Mouse (Mus musculus): ENCODE data around the gene Rorb.

The Rorb gene

GRCm38 (mm10) chr19:19040800-19041199 is 70.2 kb downstream of the Rorb start:
- in situ Hi-C loops (cut with MboI; ENCODE audit: low pct_unique_long_range_greater_than_20kb in 1 of 2, low sequenced_read_pairs in 2 of 2, unreplicated experiment in 1 of 2), result no loop called here

GRCm38 (mm10) chr19:19034482-19035315 is 76.3 kb downstream of the Rorb start:
- in situ Hi-C loops (cut with MboI; ENCODE audit: low pct_unique_long_range_greater_than_20kb in 1 of 2, low sequenced_read_pairs in 2 of 2, unreplicated experiment in 1 of 2), result no loop called here

GRCm38 (mm10) chr19:19033974-19034373 is 77.0 kb downstream of the Rorb start:
- in situ Hi-C loops (cut with MboI; ENCODE audit: low pct_unique_long_range_greater_than_20kb in 1 of 2, low sequenced_read_pairs in 2 of 2, unreplicated experiment in 1 of 2), result no loop called here

GRCm38 (mm10) chr19:19005144-19005543 is 105.9 kb downstream of the Rorb start:
- in situ Hi-C loops (cut with MboI; ENCODE audit: low pct_unique_long_range_greater_than_20kb in 1 of 2, low sequenced_read_pairs in 2 of 2, unreplicated experiment in 1 of 2), result no loop called here

DNA sequence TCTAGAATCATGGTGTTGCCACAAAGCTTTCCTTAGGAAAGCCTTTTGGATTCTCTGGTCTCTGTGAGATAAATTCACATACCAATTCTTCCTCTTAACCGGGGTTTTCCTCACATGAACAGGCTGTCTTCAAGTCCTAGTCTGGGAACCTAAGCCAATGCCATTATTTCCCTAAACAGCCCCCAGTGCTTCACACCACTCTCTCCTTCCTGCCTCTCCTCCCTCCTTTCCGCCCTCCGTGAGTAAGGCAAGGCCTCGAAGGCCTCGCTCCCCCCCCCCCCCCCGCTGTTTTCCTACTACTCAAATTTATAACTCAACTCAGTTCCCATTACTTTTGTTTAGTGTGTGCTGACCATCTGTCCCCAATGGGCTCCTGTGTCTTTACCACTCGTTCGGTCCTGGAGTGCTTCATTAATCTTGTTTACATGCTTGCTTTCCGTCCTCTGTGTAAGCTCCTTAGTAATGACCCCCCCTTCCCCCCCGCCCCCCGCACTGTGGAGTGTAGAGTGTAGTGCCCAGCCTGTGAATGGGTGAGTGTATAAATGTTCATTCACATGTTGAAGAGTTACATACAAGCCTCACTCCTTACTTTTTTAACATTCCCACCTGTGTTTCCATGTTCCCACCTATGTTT is 106.9 kb downstream of the Rorb start:
- in situ Hi-C loops (cut with MboI; ENCODE audit: low pct_unique_long_range_greater_than_20kb in 1 of 2, low sequenced_read_pairs in 2 of 2, unreplicated experiment in 1 of 2), result no loop called here

DNA sequence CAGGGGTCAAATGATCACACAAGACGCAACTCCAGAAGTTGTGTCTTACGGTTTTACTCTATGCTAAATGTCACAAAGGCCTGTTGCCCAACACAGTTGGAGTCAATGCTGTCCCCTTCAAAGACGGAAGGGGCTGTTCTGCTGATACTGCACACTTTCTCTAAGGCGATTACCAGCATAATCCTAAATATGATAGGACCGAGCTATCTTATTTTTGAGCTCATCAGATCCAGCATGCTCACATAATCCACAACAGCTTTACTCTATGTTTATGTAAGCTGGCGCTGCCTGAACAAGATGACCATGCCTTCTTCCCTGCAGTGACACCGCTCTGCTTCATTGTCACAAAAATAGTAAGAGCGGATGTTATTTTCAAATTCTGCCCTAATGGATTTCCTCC is 112.0 kb downstream of the Rorb start:
- in situ Hi-C loops (cut with MboI; ENCODE audit: low pct_unique_long_range_greater_than_20kb in 1 of 2, low sequenced_read_pairs in 2 of 2, unreplicated experiment in 1 of 2), result no loop called here

DNA sequence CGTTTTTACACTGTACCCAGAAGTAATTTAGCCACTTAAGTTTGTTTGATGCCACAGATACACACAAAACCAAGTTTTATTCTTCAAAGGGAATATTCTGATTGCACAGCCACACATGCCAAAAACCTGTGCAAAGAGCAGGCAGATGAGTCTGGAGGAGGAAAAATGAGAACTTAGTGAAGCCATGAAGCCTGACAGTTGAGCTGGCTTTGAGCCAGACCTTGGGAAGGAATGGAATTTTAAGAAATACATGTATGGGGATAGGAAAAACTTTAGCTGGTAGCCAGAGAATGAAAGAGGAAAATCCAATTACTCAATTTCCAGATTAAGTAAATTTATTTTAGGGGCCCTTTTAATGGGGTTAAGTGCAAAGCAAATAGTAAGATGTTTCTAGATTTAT is 113.3 kb downstream of the Rorb start:
- in situ Hi-C loops (cut with MboI; ENCODE audit: low pct_unique_long_range_greater_than_20kb in 1 of 2, low sequenced_read_pairs in 2 of 2, unreplicated experiment in 1 of 2), result no loop called here

GRCm38 (mm10) chr19:18979996-18980395 is 131.0 kb downstream of the Rorb start:
- in situ Hi-C loops (cut with MboI; ENCODE audit: low pct_unique_long_range_greater_than_20kb in 1 of 2, low sequenced_read_pairs in 2 of 2, unreplicated experiment in 1 of 2), result no loop called here

- in situ Hi-C loops (cut with MboI; ENCODE audit: low pct_unique_long_range_greater_than_20kb in 1 of 2, low sequenced_read_pairs in 2 of 2, unreplicated experiment in 1 of 2), result no loop called here
Observed at GRCm38 (mm10) chr19:18974796-18975660, 136.0 kb downstream of the Rorb start.

- in situ Hi-C loops (cut with MboI; ENCODE audit: low pct_unique_long_range_greater_than_20kb in 1 of 2, low sequenced_read_pairs in 2 of 2, unreplicated experiment in 1 of 2), result no loop called here
Observed at GRCm38 (mm10) chr19:18969386-18969785, 141.6 kb downstream of the Rorb start.

GRCm38 (mm10) chr19:18967307-18967706 is 143.7 kb downstream of the Rorb start:
- in situ Hi-C loops (cut with MboI; ENCODE audit: low pct_unique_long_range_greater_than_20kb in 1 of 2, low sequenced_read_pairs in 2 of 2, unreplicated experiment in 1 of 2), result no loop called here

GRCm38 (mm10) chr19:18959862-18960261 is 151.1 kb downstream of the Rorb start:
- in situ Hi-C loops (cut with MboI; ENCODE audit: low pct_unique_long_range_greater_than_20kb in 1 of 2, low sequenced_read_pairs in 2 of 2, unreplicated experiment in 1 of 2), result no loop called here

DNA sequence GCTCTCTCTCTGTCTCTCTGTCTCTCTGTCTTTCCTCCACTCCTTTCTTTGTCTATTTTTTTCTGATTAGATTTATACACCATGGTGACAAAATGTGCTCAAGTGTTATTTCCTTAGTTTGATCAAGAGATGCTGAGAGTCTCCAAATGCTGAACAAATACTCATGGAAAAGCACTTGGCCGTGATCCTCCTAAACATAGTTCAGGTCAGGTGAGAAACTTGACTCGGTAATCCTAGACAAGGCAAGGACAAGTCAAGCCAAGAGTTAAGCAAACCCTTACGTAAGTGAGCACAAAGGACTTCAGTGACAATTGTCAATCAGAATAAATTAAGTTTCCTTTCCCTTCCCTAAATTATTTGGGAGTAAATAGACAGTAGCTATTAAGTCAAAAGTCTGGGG is 158.2 kb downstream of the Rorb start:
- in situ Hi-C loops (cut with MboI; ENCODE audit: low pct_unique_long_range_greater_than_20kb in 1 of 2, low sequenced_read_pairs in 2 of 2, unreplicated experiment in 1 of 2), result no loop called here

- in situ Hi-C loops (cut with MboI; ENCODE audit: low pct_unique_long_range_greater_than_20kb in 1 of 2, low sequenced_read_pairs in 2 of 2, unreplicated experiment in 1 of 2), result no loop called here
Observed at GRCm38 (mm10) chr19:18947193-18947592, 163.8 kb downstream of the Rorb start.

DNA sequence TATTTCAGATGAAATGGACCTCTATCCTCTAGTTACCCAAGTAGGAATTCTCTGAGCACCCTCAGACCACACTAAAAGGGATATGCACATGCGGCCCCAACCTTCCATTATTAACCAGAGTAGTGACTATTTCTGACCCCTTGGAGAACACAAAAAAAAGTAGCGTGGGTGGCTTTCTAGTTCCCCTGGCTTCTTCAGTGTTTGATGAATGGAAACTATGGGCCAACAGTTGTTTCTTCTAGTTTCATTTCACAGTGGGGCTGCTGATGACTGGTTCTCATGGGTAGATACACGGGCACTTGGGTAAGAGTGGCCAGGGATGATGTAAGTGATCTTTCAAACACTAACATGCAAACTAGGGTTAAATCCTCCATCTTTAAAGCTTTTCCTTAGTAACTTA is 165.7 kb downstream of the Rorb start:
- in situ Hi-C loops (cut with MboI; ENCODE audit: low pct_unique_long_range_greater_than_20kb in 1 of 2, low sequenced_read_pairs in 2 of 2, unreplicated experiment in 1 of 2), result no loop called here

- in situ Hi-C loops (cut with MboI; ENCODE audit: low pct_unique_long_range_greater_than_20kb in 1 of 2, low sequenced_read_pairs in 2 of 2, unreplicated experiment in 1 of 2), result no loop called here
Observed at GRCm38 (mm10) chr19:18941391-18941790, 169.6 kb downstream of the Rorb start.

GRCm38 (mm10) chr19:18911755-18912340 is 199.1 kb downstream of the Rorb start:
- in situ Hi-C loops (cut with MboI; ENCODE audit: low pct_unique_long_range_greater_than_20kb in 1 of 2, low sequenced_read_pairs in 2 of 2, unreplicated experiment in 1 of 2), result no loop called here

DNA sequence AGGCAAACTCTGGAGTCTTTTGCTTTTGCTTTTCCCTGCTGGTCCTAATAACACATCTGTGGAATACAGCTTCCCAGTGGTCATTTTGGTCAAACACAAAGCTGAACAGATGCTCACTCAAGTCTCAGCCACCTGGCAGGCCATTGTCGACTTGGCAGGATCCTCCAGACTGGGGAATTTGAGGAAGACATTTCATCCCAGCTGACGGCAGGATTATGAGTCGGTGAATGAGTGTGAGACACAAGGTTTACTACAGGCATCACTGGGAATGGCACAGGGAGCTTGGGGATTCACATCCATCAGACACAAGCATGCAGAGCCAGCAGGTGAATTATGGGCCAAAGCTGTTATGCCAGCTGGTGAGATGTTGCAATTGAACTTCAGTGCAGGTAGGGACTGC is 201.4 kb downstream of the Rorb start:
- in situ Hi-C loops (cut with MboI; ENCODE audit: low pct_unique_long_range_greater_than_20kb in 1 of 2, low sequenced_read_pairs in 2 of 2, unreplicated experiment in 1 of 2), result no loop called here

DNA sequence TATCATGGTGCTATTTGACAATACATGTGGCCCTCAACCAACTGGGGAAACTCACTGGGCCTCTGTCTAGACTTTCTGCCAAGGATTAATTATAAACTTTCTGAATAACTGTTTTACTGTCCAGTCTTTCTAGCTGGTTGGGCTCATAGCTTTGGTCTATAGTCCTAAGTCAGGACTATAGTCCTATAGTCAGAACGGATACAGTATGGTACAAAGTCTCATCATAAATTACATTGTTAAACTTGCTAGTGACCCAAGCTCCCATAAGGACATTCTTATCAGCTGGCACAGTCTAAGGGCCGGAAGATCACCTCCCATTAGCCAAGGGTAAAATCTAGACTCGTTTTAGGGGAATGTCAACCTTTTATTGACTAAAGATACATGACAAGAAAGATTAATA is 205.5 kb downstream of the Rorb start:
- in situ Hi-C loops (cut with MboI; ENCODE audit: low pct_unique_long_range_greater_than_20kb in 1 of 2, low sequenced_read_pairs in 2 of 2, unreplicated experiment in 1 of 2), result no loop called here

Measured in mouse embryonic stem cell (cell line).